Comparison of ENCODE assay signal across 18 mouse cellular contexts in the genomic region with DNA sequence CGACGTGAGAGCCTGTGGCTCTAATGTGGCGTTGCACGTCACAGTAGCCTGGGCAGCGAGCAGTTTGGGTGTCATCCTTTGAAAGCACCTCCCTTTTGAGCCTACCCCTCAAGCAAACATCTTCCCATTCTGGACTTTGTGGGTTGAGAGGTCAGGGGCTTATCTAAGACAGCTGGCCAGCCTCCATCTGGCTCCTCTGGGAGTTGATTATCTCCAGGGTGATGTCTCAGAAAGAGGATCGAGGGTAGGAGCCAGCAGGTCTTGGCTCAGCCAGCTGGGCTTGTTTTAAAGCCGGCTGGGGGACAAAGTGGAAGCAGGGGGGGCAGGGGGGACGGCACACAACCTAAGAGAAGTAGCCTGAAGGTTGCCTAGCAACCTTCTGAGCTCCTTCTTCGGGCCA. TPM values are rescaled to one million over a fixed set of nuclear protein-coding genes. Genes with fewer than 3 reads are reported as not detected.
DNase-seq lines count a peak whose midpoint lies in the region; ATAC-seq lines count a peak whose summit lies in the region.
"Had no signal": no experiment of that assay in that cellular context is flagged by ENCODE, and none has a peak within 500 bp of the region (broad histone marks: within the 10 kb centered on the region; RNA-seq: fewer than 3 reads in every experiment).

No protein-coding gene starts in this region.

- H3K27ac ChIP-seq in heart, embryonic 10.5 days: no peak overlapping the region
- H3K27ac ChIP-seq in midbrain, embryonic 10.5 days (replicated peaks): peak overlapping the region; percentile 81
- no peak overlapping the region for H3K27ac ChIP-seq in midbrain, embryonic 15.5 days
- H3K27ac ChIP-seq: hindbrain, embryonic 14.5 days; midbrain, embryonic 12.5 days had no signal

- H3K9ac ChIP-seq in midbrain, embryonic 15.5 days: no peak overlapping the region
- H3K9ac ChIP-seq: hindbrain, embryonic 14.5 days; midbrain, embryonic 12.5 days had no signal

- DNase-seq in heart, adult 18-20 months: peak; percentile 58 to 65
- no peak for DNase-seq in heart, embryonic 10.5 days (ENCODE audit: low spot score)
- peak; percentile 66 for DNase-seq in midbrain, embryonic 10.5 days (ENCODE audit: low spot score)
- DNase-seq in heart, postnatal 25 days (ENCODE audit: low spot score): peak; percentile 21
- peak; percentile 65 for DNase-seq in testis, postnatal 10 days (ENCODE audit: low spot score)
- DNase-seq in gastrocnemius, postnatal 36 days: no peak
- DNase-seq: cerebellum, postnatal 36 days; lung, postnatal 10 days; right cerebral cortex, postnatal 14 days had no signal

- no peaks in the 10 kb centered on the region for H3K9me3 ChIP-seq in heart, embryonic 10.5 days
- H3K9me3 ChIP-seq in midbrain, embryonic 10.5 days (replicated peaks): no peaks in the 10 kb centered on the region
- H3K9me3 ChIP-seq in midbrain, embryonic 15.5 days: no peaks in the 10 kb centered on the region
- H3K9me3 ChIP-seq: midbrain, embryonic 12.5 days had no signal

- 30% methylated on average over 9 of the region's 9 CpGs for WGBS in heart, embryonic 10.5 days
- 35% methylated on average over 9 of the region's 9 CpGs for WGBS in midbrain, embryonic 10.5 days
- WGBS in midbrain, embryonic 15.5 days: 30% methylated on average over 9 of the region's 9 CpGs

- no peaks in the 10 kb centered on the region for H3K36me3 ChIP-seq in heart, embryonic 10.5 days
- no peaks in the 10 kb centered on the region for H3K36me3 ChIP-seq in midbrain, embryonic 10.5 days
- H3K36me3 ChIP-seq in midbrain, embryonic 15.5 days (replicated peaks): no peaks in the 10 kb centered on the region
- H3K36me3 ChIP-seq: midbrain, embryonic 12.5 days had no signal

- no peak for ATAC-seq in midbrain, embryonic 15.5 days (replicated peaks)
- ATAC-seq: forebrain, embryonic 14.5 days had no signal

- peaks cover 94% of the 10 kb centered on the region for H3K27me3 ChIP-seq in heart, embryonic 10.5 days (ENCODE audit: insufficient read depth, poor library complexity, severe bottlenecking)
- peaks cover 40% of the 10 kb centered on the region for H3K27me3 ChIP-seq in midbrain, embryonic 10.5 days (ENCODE audit: low read depth, poor library complexity, severe bottlenecking)
- peaks cover 7% of the 10 kb centered on the region; the same call in 1 of the 2 replicates for H3K27me3 ChIP-seq in midbrain, embryonic 15.5 days (replicated peaks)

- H3K4me1 ChIP-seq in heart, embryonic 10.5 days: peaks cover 30% of the 10 kb centered on the region
- peaks cover 62% of the 10 kb centered on the region for H3K4me1 ChIP-seq in midbrain, embryonic 10.5 days
- H3K4me1 ChIP-seq in midbrain, embryonic 15.5 days: no peaks in the 10 kb centered on the region

- H3K4me3 ChIP-seq in heart, embryonic 10.5 days: no peak overlapping the region
- H3K4me3 ChIP-seq in midbrain, embryonic 10.5 days: no peak overlapping the region; the same call in 1 of the 2 replicates
- no peak overlapping the region for H3K4me3 ChIP-seq in midbrain, embryonic 15.5 days
- H3K4me3 ChIP-seq: midbrain, embryonic 12.5 days had no signal

- no peak overlapping the region for H3K4me2 ChIP-seq in midbrain, embryonic 15.5 days
- H3K4me2 ChIP-seq: hindbrain, embryonic 14.5 days; midbrain, embryonic 12.5 days had no signal

- intact Hi-C loops in heart, postnatal 25 days (cut with DNase I): no loop called here
- intact Hi-C loops in gastrocnemius, postnatal 36 days (cut with DNase I): no loop called here

RNA-seq across cellular contexts. Expression of a gene that starts 14.9 kb away (rescaled TPM):
- total RNA-seq in heart, adult 18-20 months (2021): 1 to 10 TPM in 1 of 2 experiments, under 1 TPM in 1; 0.42 to 1.3 TPM
- 0.14 TPM in 1 of 2 replicates, not detected in the other for polyA plus RNA-seq in heart, embryonic 10.5 days (2016; fragmentation: Nextera tagmentation; extraction: Ambion mirVana)
- polyA plus RNA-seq in midbrain, embryonic 10.5 days (2016; fragmentation: Nextera tagmentation; extraction: Ambion mirVana): 1.1 and 1.7 TPM in 2 replicates
- polyA plus RNA-seq in midbrain, embryonic 15.5 days (2015; fragmentation: Nextera tagmentation; extraction: Ambion mirVana): 0.40 and 0.46 TPM in 2 replicates
- under 1 TPM; 0.13 to 0.25 TPM for total RNA-seq in heart, postnatal 25 days (2021)
- total RNA-seq in gastrocnemius, postnatal 36 days (2021): 1 to 10 TPM; 1.3 TPM

RNA-seq across cellular contexts. Expression of a gene that starts 15.7 kb away (rescaled TPM):
- total RNA-seq in heart, adult 18-20 months (2021): not detected
- 0.21 and 0.34 TPM in 2 replicates for polyA plus RNA-seq in heart, embryonic 10.5 days (2016; fragmentation: Nextera tagmentation; extraction: Ambion mirVana)
- 57.3 and 69.1 TPM in 2 replicates for polyA plus RNA-seq in midbrain, embryonic 10.5 days (2016; fragmentation: Nextera tagmentation; extraction: Ambion mirVana)
- 21.4 and 28.4 TPM in 2 replicates for polyA plus RNA-seq in midbrain, embryonic 15.5 days (2015; fragmentation: Nextera tagmentation; extraction: Ambion mirVana)
- not detected for total RNA-seq in heart, postnatal 25 days (2021)
- under 1 TPM in 1 of 2 experiments, not detected in 1; 0.28 TPM for total RNA-seq in gastrocnemius, postnatal 36 days (2021)
- total RNA-seq: gastrocnemius, adult 8-10 months; liver, adult 2 months had no signal
- polyA plus RNA-seq: liver, adult 2 months had no signal

RNA-seq across cellular contexts. Expression of a gene that starts 18.6 kb away (rescaled TPM):
- not detected for total RNA-seq in heart, adult 18-20 months (2021)
- polyA plus RNA-seq in heart, embryonic 10.5 days (2016; fragmentation: Nextera tagmentation; extraction: Ambion mirVana): not detected in 2 replicates
- polyA plus RNA-seq in midbrain, embryonic 10.5 days (2016; fragmentation: Nextera tagmentation; extraction: Ambion mirVana): 0.27 and 0.36 TPM in 2 replicates
- polyA plus RNA-seq in midbrain, embryonic 15.5 days (2015; fragmentation: Nextera tagmentation; extraction: Ambion mirVana): not detected in 2 replicates
- not detected for total RNA-seq in heart, postnatal 25 days (2021)
- not detected for total RNA-seq in gastrocnemius, postnatal 36 days (2021)
- total RNA-seq: gastrocnemius, adult 8-10 months; left cerebral cortex, postnatal 10 days; liver, adult 2 months had no signal
- polyA plus RNA-seq: embryonic facial prominence, embryonic 14.5 days; forebrain, embryonic 14.5 days; hindbrain, embryonic 14.5 days; liver, adult 2 months; midbrain, embryonic 12.5 days; neural tube, embryonic 11.5 days had no signal

RNA-seq across cellular contexts. Expression of a gene that starts 52.9 kb away (rescaled TPM):
- under 1 TPM in 1 of 2 experiments, not detected in 1; 0.46 TPM for total RNA-seq in heart, adult 18-20 months (2021)
- 0.19 and 0.53 TPM in 2 replicates for polyA plus RNA-seq in heart, embryonic 10.5 days (2016; fragmentation: Nextera tagmentation; extraction: Ambion mirVana)
- 2.1 and 2.2 TPM in 2 replicates for polyA plus RNA-seq in midbrain, embryonic 10.5 days (2016; fragmentation: Nextera tagmentation; extraction: Ambion mirVana)
- polyA plus RNA-seq in midbrain, embryonic 15.5 days (2015; fragmentation: Nextera tagmentation; extraction: Ambion mirVana): 3.0 and 3.4 TPM in 2 replicates
- total RNA-seq in heart, postnatal 25 days (2021): under 1 TPM; 0.13 to 0.25 TPM
- total RNA-seq in gastrocnemius, postnatal 36 days (2021): under 1 TPM; 0.07 to 0.33 TPM
- total RNA-seq: gastrocnemius, adult 8-10 months; liver, adult 2 months had no signal

Comparison
In these comparisons a context has a peak if more than half of its experiments do, and no peak if none do; other contexts are left out.
1. DNase-seq: peak in heart, adult 18-20 months (2 of 2), midbrain, embryonic 10.5 days (single experiment), heart, postnatal 25 days (single experiment) and testis, postnatal 10 days (single experiment); none in heart, embryonic 10.5 days (single experiment) and gastrocnemius, postnatal 36 days (0 of 2).